Mouse (Mus musculus) lung, embryonic 14.5 days (tissue): Measurements from ENCODE around the gene Tmem184a. TPM values are rescaled to one million over a fixed set of nuclear protein-coding genes. Genes with fewer than 3 reads are reported as not detected.
A peak's percentile ranks its signal among the peaks of the same experiment; 100 is the strongest.

Experiments used
- ATAC-seq: fragments of 200-750 bp; cut with Nextera tagmentation; 2 replicates; pipeline ENCODE4 v1.8.0; 2017; ENCODE audit warnings: mild to moderate bottlenecking, moderate TSS enrichment, moderate library complexity; ENCODE audit not compliant: insufficient read depth
- DNase-seq: peaks from one replicate; pipeline ENCODE4 v3.0.0-alpha.2; 2015
- H3K27ac ChIP-seq: fragments of 300-500 bp; sonication (generic); 2 replicates; pipeline ENCODE4 v1.5.1; 2014; ENCODE audit warnings: low read depth, mild to moderate bottlenecking, moderate library complexity
- H3K27me3 ChIP-seq: fragments of 300-500 bp; sonication (generic); 2 replicates; pipeline ENCODE4 v1.6.1; 2014; ENCODE audit warnings: low read length, control low read depth; ENCODE audit not compliant: insufficient read depth
- H3K36me3 ChIP-seq: fragments of 300-500 bp; sonication (generic); 2 replicates; pipeline ENCODE4 v1.6.1; 2014; ENCODE audit warnings: control low read depth; ENCODE audit not compliant: insufficient read depth
- H3K4me1 ChIP-seq: fragments of 300-500 bp; sonication (generic); 2 replicates; pipeline ENCODE4 v1.6.1; 2014; ENCODE audit warnings: antibody characterized with exemption, control low read depth; ENCODE audit not compliant: insufficient read depth
- H3K4me2 ChIP-seq: fragments of 300-500 bp; sonication (generic); 2 replicates; pipeline ENCODE4 v1.6.1; 2014; ENCODE audit warnings: mild to moderate bottlenecking
- H3K4me3 ChIP-seq: fragments of 300-500 bp; sonication (generic); 2 replicates; pipeline ENCODE4 v1.5.1; 2014; ENCODE audit warnings: low read depth, low read length
- H3K9ac ChIP-seq: fragments of 300-500 bp; sonication (generic); 2 replicates; pipeline ENCODE4 v1.6.1; 2014
- H3K9me3 ChIP-seq: fragments of 300-500 bp; sonication (generic); 2 replicates; pipeline ENCODE4 v1.6.1; 2016; ENCODE audit warnings: low read depth, low read length, control low read depth
- CTCF ChIP-seq: IDR thresholded peaks from 2 replicates; pipeline ENCODE4 v1.5.1; 2016; ENCODE audit warnings: antibody characterized with exemption, low read depth
- WGBS: fragments of 180-500 bp; shearing (Covaris S2); extraction: QIAGEN DNeasy Blood & Tissue Kit; methylation state at CpG from one replicate; pipeline ENCODE4 v1.1.7; 2014; 5-methylcytosine and 5-hydroxymethylcytosine counted together
- polyA plus RNA-seq: library from polyadenylated mRNA; unstranded; fragments of >200 nt; fragmentation: Nextera tagmentation; extraction: Ambion mirVana; gene quantifications from 2 replicates; pipeline ENCODE4 v1.2.1, GENCODE M21; 2014

Tmem184a gene
- polyA plus RNA-seq, 1 experiment from 2014 or later: 10.5 TPM

GRCm38 (mm10) chr5:139813126-139813490 is 6.6 kb downstream of the Tmem184a start:
- peak overlapping the region; percentile 29 for H3K4me3 ChIP-seq
- peaks cover 12% of the 10 kb centered on the region for H3K27me3 ChIP-seq
- peak overlapping the region; percentile 54; the same call in 1 of the 2 replicates for H3K9ac ChIP-seq
- WGBS: 29% methylated on average over 10 of the region's 10 CpGs
- H3K4me2 ChIP-seq: peak overlapping the region; percentile 46
- no peak overlapping the region for H3K27ac ChIP-seq
- 0 out of 2 replicates have a peak, but pooled peaks cover 3% of the 10 kb centered on the region for H3K4me1 ChIP-seq
- H3K36me3 ChIP-seq: no peaks in the 10 kb centered on the region
- DNase-seq (no peak), ATAC-seq (no peak)
- H3K9me3 ChIP-seq: no peaks in the 10 kb centered on the region
- no peak for TF ChIP-seq CTCF

GRCm38 (mm10) chr5:139812398-139813125 is 7.2 kb downstream of the Tmem184a start:
- Histone ChIP-seq H3K9ac (peak overlapping the region; percentile 54; the same call in 1 of the 2 replicates), H3K4me3 (no peak overlapping the region), H3K27me3 (peaks cover 12% of the 10 kb centered on the region), H3K4me2 (peak overlapping the region; percentile 46), H3K36me3 (no peaks in the 10 kb centered on the region), H3K27ac (no peak overlapping the region), H3K4me1 (0 out of 2 replicates have a peak, but pooled peaks cover 3% of the 10 kb centered on the region), H3K9me3 (no peaks in the 10 kb centered on the region)
- ATAC-seq (no peak), DNase-seq (no peak)
- 53% methylated on average over 20 of the region's 20 CpGs for WGBS
- no peak for TF ChIP-seq CTCF

- WGBS: 72% methylated on average over 15 of the region's 15 CpGs
- Histone ChIP-seq H3K4me3 (no peak overlapping the region), H3K4me2 (no peak overlapping the region), H3K27ac (no peak overlapping the region), H3K27me3 (peaks cover 12% of the 10 kb centered on the region), H3K9me3 (no peaks in the 10 kb centered on the region), H3K36me3 (no peaks in the 10 kb centered on the region), H3K9ac (no peak overlapping the region), H3K4me1 (0 out of 2 replicates have a peak, but pooled peaks cover 3% of the 10 kb centered on the region)
- TF ChIP-seq CTCF: no peak
- DNase-seq: no peak
- ATAC-seq: no peak
Observed at GRCm38 (mm10) chr5:139811677-139812397, 7.9 kb downstream of the Tmem184a start.

GRCm38 (mm10) chr5:139809397-139809796 is 10.3 kb downstream of the Tmem184a start:
- Histone ChIP-seq H3K9ac (no peak overlapping the region), H3K27ac (no peak overlapping the region), H3K36me3 (no peaks in the 10 kb centered on the region), H3K4me2 (no peak overlapping the region), H3K4me1 (no peaks in the 10 kb centered on the region), H3K4me3 (no peak overlapping the region), H3K9me3 (no peaks in the 10 kb centered on the region), H3K27me3 (peaks cover 12% of the 10 kb centered on the region)
- ATAC-seq (no peak), DNase-seq (no peak)
- WGBS: 65% methylated on average over 4 of the region's 4 CpGs
- peak; percentile 31; the same call in 1 of the 2 replicates for TF ChIP-seq CTCF

GRCm38 (mm10) chr5:139805924-139806323 is 13.8 kb downstream of the Tmem184a start:
- H3K27ac ChIP-seq: no peak overlapping the region
- H3K36me3 ChIP-seq: peaks cover 9% of the 10 kb centered on the region
- no peak overlapping the region for H3K4me3 ChIP-seq
- no peak overlapping the region for H3K4me2 ChIP-seq
- no peak for ATAC-seq
- no peaks in the 10 kb centered on the region for H3K9me3 ChIP-seq
- WGBS: 84% methylated on average over 8 of the region's 8 CpGs
- H3K9ac ChIP-seq: no peak overlapping the region
- DNase-seq: no peak
- no peaks in the 10 kb centered on the region for H3K27me3 ChIP-seq
- H3K4me1 ChIP-seq: 0 out of 2 replicates have a peak, but pooled peaks cover 7% of the 10 kb centered on the region
- TF ChIP-seq CTCF: no peak

- Histone ChIP-seq H3K36me3 (peaks cover 22% of the 10 kb centered on the region), H3K4me1 (0 out of 2 replicates have a peak, but pooled peaks cover 7% of the 10 kb centered on the region), H3K4me3 (no peak overlapping the region), H3K4me2 (peak overlapping the region; percentile 44; the same call in 1 of the 2 replicates), H3K27me3 (no peaks in the 10 kb centered on the region), H3K27ac (peak overlapping the region; percentile 69; the same call in 1 of the 2 replicates), H3K9ac (0 out of 2 replicates have a peak overlapping the region, but pooled peaks have one; percentile 13), H3K9me3 (no peaks in the 10 kb centered on the region)
- 0 out of 2 replicates have a peak, but pooled peaks have one; percentile 16 for ATAC-seq
- 77% methylated on average over 11 of the region's 11 CpGs for WGBS
- DNase-seq: no peak
- no peak for TF ChIP-seq CTCF
Observed at GRCm38 (mm10) chr5:139804573-139805111, 15.1 kb downstream of the Tmem184a start.

GRCm38 (mm10) chr5:139804107-139804551 is 15.6 kb downstream of the Tmem184a start:
- ATAC-seq: peak; percentile 77
- peak; percentile 44 for DNase-seq
- no peaks in the 10 kb centered on the region for H3K9me3 ChIP-seq
- H3K36me3 ChIP-seq: peaks cover 24% of the 10 kb centered on the region
- peak overlapping the region; percentile 69 for H3K27ac ChIP-seq
- H3K4me1 ChIP-seq: 0 out of 2 replicates have a peak, but pooled peaks cover 7% of the 10 kb centered on the region
- H3K4me3 ChIP-seq: no peak overlapping the region
- peak; percentile 29; the same call in 1 of the 2 replicates for TF ChIP-seq CTCF
- WGBS: 4% methylated on average over 6 of the region's 6 CpGs
- H3K27me3 ChIP-seq: no peaks in the 10 kb centered on the region
- peak overlapping the region; percentile 13 for H3K9ac ChIP-seq
- peak overlapping the region; percentile 44 for H3K4me2 ChIP-seq
